Mouse (Mus musculus) C2C12 (cell line): ENCODE results near the gene Cept1.

Experiments
- CEBPB ChIP-seq: IDR thresholded peaks from one replicate; pipeline ENCODE4 v1.6.1; 2011; ENCODE audit warnings: low read depth, mild to moderate bottlenecking, control low read depth, moderate library complexity
- CTCF ChIP-seq: IDR thresholded peaks from one replicate; pipeline ENCODE4 v1.5.1; 2011; ENCODE audit not compliant: control insufficient read depth, insufficient read depth, insufficient read length
- MAX ChIP-seq: IDR thresholded peaks from one replicate; pipeline ENCODE4 v1.6.1; 2011; ENCODE audit warnings: mild to moderate bottlenecking, control low read depth
- USF1 ChIP-seq: IDR thresholded peaks from one replicate; pipeline ENCODE4 v1.6.1; 2011; ENCODE audit warnings: low read depth, mild to moderate bottlenecking, control low read depth, moderate library complexity

DNA sequence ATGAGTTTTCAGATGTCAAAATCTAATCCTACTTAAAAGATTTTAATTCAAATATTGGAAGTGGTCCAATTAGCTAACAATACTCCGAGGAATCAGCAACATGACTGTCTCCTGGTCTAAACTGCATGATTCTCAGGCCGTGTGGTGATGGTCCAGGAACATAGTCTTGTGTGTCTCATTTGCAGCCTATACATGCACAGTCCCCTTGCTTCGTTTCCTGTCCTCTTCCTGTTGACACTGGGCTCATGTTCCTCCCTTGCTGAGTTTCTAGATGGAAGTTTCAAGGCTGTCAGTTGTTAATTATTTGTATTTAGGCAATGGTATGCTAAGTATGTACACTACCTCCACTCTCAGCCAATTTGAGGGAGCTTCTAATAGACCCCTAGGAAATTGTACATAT lies 50.6 kb downstream of the Cept1 start:
- TF ChIP-seq CTCF (no peak), CEBPB (no peak), USF1 (no peak), MAX (no peak)
